Mouse (Mus musculus): Measurements from ENCODE around the gene Plcl1. TPM values are rescaled to one million over a fixed set of nuclear protein-coding genes. Genes with fewer than 3 reads are reported as not detected.

Plcl1 gene
- polyA plus RNA-seq, 1 experiment from 2014 or later, result 0.25 TPM

DNA sequence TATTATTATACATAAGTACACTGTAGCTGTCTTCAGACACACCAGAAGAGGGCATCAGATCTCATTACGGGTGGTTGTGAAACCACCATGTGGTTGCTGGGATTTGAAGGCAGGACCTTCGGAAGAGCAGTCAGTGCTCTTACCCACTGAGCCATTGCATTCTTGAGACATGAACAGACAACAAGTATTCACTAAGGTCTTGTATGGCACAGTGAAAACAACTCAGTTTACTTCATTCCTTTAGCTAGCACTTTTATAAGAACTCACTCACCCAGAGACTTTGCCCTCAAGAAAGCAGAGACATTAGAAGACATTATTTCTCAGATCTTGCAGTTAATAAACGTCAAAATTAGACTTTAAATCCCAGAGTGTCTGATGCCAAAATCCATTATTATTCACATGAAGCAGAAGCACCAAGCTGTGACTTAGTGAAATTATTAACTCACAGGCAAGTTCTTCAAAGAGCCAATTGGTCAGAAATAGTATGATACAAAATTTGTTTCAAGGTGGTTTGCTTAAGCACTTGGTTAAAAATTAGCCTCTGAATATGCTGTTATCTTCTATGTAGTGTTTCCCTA is 293.8 kb downstream of the Plcl1 start:
- no peak overlapping the region for H3K27ac ChIP-seq
- H3K4me2 ChIP-seq, result no peak overlapping the region
- no peak for ATAC-seq
- 49% methylated on average over 3 of the region's 3 CpGs for WGBS (ENCODE audit: insufficient replicate concordance)
- H3K4me3 ChIP-seq, result no peak overlapping the region
- H3K27me3 ChIP-seq (replicated peaks), result no peaks in the 10 kb centered on the region
- H3K36me3 ChIP-seq, result no peaks in the 10 kb centered on the region
- no peaks in the 10 kb centered on the region for H3K4me1 ChIP-seq
- no peaks in the 10 kb centered on the region for H3K9me3 ChIP-seq (replicated peaks)
- H3K9ac ChIP-seq, result no peak overlapping the region

DNA sequence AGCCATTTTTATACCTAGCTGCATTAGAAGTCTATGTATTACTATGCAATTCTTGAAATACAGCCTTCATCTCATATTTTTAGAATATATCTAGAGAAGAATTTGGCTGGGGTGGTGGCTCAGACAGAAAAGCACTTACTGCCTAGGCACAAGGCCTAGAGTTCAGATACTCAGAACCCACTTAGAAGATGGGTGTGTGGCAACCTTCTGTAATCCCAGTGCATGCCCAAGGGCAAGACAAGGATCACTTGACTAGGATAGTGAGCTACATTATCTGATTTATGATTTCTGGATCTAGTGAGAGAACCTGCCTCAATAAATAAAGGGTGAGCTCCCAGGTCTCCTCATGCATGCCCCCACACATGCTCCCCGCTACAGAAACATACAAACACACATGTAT is 294.3 kb downstream of the Plcl1 start:
- no peaks in the 10 kb centered on the region for H3K4me1 ChIP-seq
- 87% methylated on average over 1 of the region's 1 CpGs for WGBS (ENCODE audit: insufficient replicate concordance)
- H3K9me3 ChIP-seq (replicated peaks), result no peaks in the 10 kb centered on the region
- no peak overlapping the region for H3K4me3 ChIP-seq
- no peaks in the 10 kb centered on the region for H3K36me3 ChIP-seq
- no peaks in the 10 kb centered on the region for H3K27me3 ChIP-seq (replicated peaks)
- ATAC-seq, result no peak
- H3K27ac ChIP-seq, result no peak overlapping the region
- H3K9ac ChIP-seq, result no peak overlapping the region
- H3K4me2 ChIP-seq, result no peak overlapping the region

DNA sequence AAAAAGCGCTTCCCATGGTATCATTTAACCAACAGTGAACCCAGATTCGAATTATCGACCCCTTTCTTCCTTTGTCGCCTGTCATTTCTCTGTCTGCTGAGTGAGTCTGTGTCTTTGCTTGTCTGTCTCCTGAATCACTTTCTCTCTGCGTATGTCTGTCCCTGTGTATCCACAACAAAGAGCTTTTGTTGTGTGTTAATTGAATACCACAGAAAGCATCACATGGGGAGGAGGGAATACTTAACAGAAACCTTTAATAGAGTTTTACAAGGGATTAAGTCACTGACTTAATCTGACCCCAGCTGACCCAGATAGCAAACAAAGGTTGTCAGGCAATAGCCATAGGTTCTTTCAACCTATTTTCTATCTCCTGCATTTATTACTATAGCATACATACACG is 295.0 kb downstream of the Plcl1 start:
- H3K4me1 ChIP-seq, result no peaks in the 10 kb centered on the region
- H3K9me3 ChIP-seq (replicated peaks), result no peaks in the 10 kb centered on the region
- H3K36me3 ChIP-seq, result no peaks in the 10 kb centered on the region
- H3K4me3 ChIP-seq, result no peak overlapping the region
- no peak overlapping the region for H3K27ac ChIP-seq
- no peak overlapping the region for H3K4me2 ChIP-seq
- H3K9ac ChIP-seq, result no peak overlapping the region
- ATAC-seq, result no peak
- H3K27me3 ChIP-seq (replicated peaks), result no peaks in the 10 kb centered on the region
- 59% methylated on average over 6 of the region's 6 CpGs for WGBS (ENCODE audit: insufficient replicate concordance)

DNA sequence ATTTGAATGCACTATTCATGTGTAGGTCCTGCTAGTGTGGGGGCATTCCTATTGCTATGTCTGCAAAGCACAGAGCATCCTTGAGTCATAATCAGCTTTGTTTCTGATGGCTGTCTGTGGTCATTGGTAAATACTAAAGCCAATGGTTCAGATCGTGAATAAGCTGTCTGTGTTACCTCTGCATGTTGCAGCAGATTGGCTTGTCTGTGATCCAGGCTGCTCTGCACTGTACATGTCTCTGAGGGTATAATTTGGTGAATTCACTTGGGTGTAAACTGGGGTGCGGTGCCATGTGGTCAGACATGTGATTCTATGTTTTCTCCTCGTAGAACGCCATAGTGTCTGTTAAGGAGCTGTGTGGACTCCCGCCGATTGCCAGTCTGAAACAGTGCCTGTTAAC is 295.9 kb downstream of the Plcl1 start:
- WGBS (ENCODE audit: insufficient replicate concordance), result 79% methylated on average over 6 of the region's 6 CpGs
- H3K36me3 ChIP-seq, result no peaks in the 10 kb centered on the region
- no peaks in the 10 kb centered on the region for H3K27me3 ChIP-seq (replicated peaks)
- no peak overlapping the region for H3K4me2 ChIP-seq
- no peak overlapping the region for H3K4me3 ChIP-seq
- no peak overlapping the region for H3K27ac ChIP-seq
- ATAC-seq, result no peak
- H3K9me3 ChIP-seq (replicated peaks), result no peaks in the 10 kb centered on the region
- no peak overlapping the region for H3K9ac ChIP-seq
- H3K4me1 ChIP-seq, result no peaks in the 10 kb centered on the region

DNA sequence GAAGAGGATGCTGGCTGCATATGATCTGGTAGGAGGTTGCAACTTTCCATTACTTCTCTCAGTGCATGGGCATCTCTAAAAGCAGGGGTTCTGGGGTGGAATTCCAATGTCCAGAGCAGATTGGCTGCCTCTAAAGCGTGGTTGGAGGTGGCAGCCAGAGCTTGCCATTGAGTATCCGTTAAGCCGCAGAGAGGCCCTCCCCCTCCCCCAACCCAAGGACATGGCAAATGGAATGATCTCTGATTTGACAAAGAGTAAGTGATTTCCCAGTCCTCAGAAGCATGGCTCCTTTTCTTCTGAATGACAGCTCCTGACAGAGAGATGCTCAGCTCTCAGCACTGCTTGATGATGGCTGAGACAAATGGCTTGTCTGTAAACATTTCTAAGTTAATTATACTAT is 296.4 kb downstream of the Plcl1 start:
- 48% methylated on average over 3 of the region's 3 CpGs for WGBS (ENCODE audit: insufficient replicate concordance)

DNA sequence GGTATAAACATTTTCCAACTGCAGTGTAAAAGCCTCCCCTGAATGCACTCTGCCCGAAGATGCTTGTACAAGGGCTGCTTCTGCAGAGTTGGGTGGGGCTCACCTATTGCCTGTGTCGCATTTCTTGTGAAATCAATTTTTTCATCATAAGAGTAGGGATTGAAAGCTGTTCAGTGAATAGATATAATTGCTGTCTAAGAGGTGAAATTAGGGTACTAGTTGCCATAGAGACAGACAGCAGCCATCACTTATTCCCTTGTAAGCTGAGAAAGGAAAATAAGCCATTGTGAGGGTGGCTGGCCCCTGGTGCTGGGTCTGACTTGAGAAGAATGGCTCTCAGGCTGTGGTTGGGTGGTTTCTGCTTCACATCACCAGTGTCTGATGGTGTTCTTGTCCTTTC is 299.0 kb downstream of the Plcl1 start:
- H3K4me3 ChIP-seq, result no peak overlapping the region
- H3K4me1 ChIP-seq, result no peaks in the 10 kb centered on the region
- H3K4me2 ChIP-seq, result no peak overlapping the region
- H3K36me3 ChIP-seq, result no peaks in the 10 kb centered on the region
- no peak for ATAC-seq
- no peak overlapping the region for H3K9ac ChIP-seq
- H3K27me3 ChIP-seq (replicated peaks), result no peaks in the 10 kb centered on the region
- H3K9me3 ChIP-seq (replicated peaks), result no peaks in the 10 kb centered on the region
- 58% methylated on average over 2 of the region's 2 CpGs for WGBS (ENCODE audit: insufficient replicate concordance)
- H3K27ac ChIP-seq, result no peak overlapping the region

More for the DNA sequence above, 296.4 kb downstream of the Plcl1 start:
- H3K9ac ChIP-seq, result no peak overlapping the region
- H3K36me3 ChIP-seq, result no peaks in the 10 kb centered on the region
- no peak overlapping the region for H3K4me3 ChIP-seq
- H3K27ac ChIP-seq, result no peak overlapping the region
- H3K27me3 ChIP-seq (replicated peaks), result no peaks in the 10 kb centered on the region
- H3K4me2 ChIP-seq, result no peak overlapping the region
- no peak for ATAC-seq
- no peaks in the 10 kb centered on the region for H3K4me1 ChIP-seq
- no peaks in the 10 kb centered on the region for H3K9me3 ChIP-seq (replicated peaks)

DNA sequence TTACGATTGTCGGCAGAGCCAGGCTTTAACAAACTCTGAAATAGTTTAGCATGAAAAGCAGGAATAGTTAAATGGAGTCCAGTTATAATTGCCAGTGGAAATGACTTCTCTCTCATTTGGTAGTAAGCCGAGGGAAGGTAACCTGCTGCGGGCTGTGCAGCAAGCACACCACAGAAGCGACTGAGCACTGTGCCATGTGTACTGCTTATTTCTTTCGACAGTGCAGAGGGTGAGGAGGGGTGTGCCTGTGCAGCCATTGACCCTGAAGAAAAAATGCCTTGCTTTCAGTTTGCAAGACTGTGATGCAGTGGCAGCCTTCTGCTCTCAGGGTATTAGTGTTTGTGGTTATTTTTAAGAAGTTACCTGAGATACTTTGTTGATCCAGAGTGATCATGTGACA is 299.5 kb downstream of the Plcl1 start:
- WGBS (ENCODE audit: insufficient replicate concordance), result 73% methylated on average over 6 of the region's 6 CpGs
- H3K4me3 ChIP-seq, result no peak overlapping the region
- no peak overlapping the region for H3K9ac ChIP-seq
- no peak overlapping the region for H3K4me2 ChIP-seq
- no peaks in the 10 kb centered on the region for H3K9me3 ChIP-seq (replicated peaks)
- no peak for ATAC-seq
- no peaks in the 10 kb centered on the region for H3K36me3 ChIP-seq
- no peaks in the 10 kb centered on the region for H3K4me1 ChIP-seq
- no peak overlapping the region for H3K27ac ChIP-seq
- no peaks in the 10 kb centered on the region for H3K27me3 ChIP-seq (replicated peaks)

DNA sequence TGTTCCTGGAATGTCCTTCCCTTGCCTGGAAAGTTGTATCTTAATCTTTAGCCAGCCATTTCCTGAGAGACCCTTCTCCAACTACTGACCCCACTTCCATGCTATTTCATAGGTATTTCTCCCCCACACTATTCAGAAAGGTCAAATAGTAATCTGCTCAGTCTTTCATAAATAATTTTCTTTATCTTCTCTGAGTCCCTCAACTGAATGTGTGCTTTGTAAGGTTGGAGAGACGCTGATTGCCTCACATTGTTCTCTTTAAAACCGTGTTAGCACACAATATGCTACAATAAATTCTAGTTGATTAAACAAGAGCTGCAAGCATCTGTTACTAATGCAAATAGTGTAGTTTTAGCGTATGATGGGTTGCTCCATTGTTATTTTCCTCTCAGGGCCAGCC is 300.0 kb downstream of the Plcl1 start:
- no peaks in the 10 kb centered on the region for H3K36me3 ChIP-seq
- no peaks in the 10 kb centered on the region for H3K9me3 ChIP-seq (replicated peaks)
- no peak overlapping the region for H3K9ac ChIP-seq
- 67% methylated on average over 3 of the region's 3 CpGs for WGBS (ENCODE audit: insufficient replicate concordance)
- no peak overlapping the region for H3K4me2 ChIP-seq
- no peak overlapping the region for H3K27ac ChIP-seq
- no peaks in the 10 kb centered on the region for H3K27me3 ChIP-seq (replicated peaks)
- ATAC-seq, result no peak
- no peak overlapping the region for H3K4me3 ChIP-seq
- H3K4me1 ChIP-seq, result no peaks in the 10 kb centered on the region

DNA sequence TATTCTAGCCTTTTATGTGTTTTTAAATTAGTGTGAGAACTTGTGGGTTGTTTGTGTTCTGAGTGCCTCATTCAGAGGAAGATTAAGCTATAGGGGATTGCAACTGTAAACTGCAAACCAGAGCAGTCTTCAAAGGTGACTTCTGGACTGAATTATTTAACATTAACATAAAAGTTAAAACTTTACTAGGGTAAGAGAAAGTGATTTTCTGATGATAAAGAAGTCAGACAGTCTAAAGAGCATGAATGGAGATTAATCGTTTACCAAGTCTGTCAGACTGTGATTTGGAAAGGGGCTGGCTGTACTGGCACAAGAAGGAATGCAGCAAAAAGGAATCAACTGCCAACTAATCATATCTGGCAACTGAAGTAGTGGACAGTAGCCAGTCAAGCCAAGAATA is 301.2 kb downstream of the Plcl1 start:
- Histone ChIP-seq H3K4me1 (no peaks in the 10 kb centered on the region), H3K9me3 (replicated peaks) (no peaks in the 10 kb centered on the region), H3K27me3 (replicated peaks) (no peaks in the 10 kb centered on the region), H3K36me3 (no peaks in the 10 kb centered on the region), H3K4me2 (no peak overlapping the region), H3K27ac (no peak overlapping the region), H3K4me3 (no peak overlapping the region), H3K9ac (no peak overlapping the region)
- 60% methylated on average over 1 of the region's 1 CpGs for WGBS (ENCODE audit: insufficient replicate concordance)
- ATAC-seq, result no peak

DNA sequence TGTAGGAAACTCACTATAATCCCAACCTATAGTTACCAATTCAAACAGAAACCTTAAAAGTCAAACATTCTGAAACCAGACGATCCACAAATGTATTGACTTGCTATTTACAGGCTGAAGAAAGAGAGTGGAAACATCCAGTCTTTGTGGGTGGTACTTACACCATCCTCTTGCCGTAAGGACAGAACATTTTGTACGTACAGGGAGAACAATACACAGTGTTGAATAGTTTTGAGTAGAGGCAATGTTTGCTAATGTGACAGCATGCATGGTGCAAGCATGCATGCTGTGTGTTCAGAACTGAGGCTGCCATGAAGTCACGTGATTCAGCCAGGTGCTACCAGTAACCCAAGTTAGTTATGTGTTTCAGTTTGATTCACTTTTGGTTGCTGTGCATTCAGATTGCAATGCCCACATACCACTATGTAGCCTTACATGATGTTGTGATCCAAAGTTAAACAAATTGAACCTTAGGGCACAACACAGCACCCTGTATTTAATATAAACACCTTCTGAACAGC is 311.6 kb downstream of the Plcl1 start:
- H3K4me2 ChIP-seq, result no peak overlapping the region
- H3K9ac ChIP-seq, result no peak overlapping the region
- 64% methylated on average over 4 of the region's 4 CpGs for WGBS (ENCODE audit: insufficient replicate concordance)
- no peaks in the 10 kb centered on the region for H3K9me3 ChIP-seq (replicated peaks)
- no peaks in the 10 kb centered on the region for H3K4me1 ChIP-seq
- no peak for ATAC-seq
- no peak overlapping the region for H3K27ac ChIP-seq
- H3K36me3 ChIP-seq, result no peaks in the 10 kb centered on the region
- H3K27me3 ChIP-seq (replicated peaks), result no peaks in the 10 kb centered on the region
- no peak overlapping the region for H3K4me3 ChIP-seq

DNA sequence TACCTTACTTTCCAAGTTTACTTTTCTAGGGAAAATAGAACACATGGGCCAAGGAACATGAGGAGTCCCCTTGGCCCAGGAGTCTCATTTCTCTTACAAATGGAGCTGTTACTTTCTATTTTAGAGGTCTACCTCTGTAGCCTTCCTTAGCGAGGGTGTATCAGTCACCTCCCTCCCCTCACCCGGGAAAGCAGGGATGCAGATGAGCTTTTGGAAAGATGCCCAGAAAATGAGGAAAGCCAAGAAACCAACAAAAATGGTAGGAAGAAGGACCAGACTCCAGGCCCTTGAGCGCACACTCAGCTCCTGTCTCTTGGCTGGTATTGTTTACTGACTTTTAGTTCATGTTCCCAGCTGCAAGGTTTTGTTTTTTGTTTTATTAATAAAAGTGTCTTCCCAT is 319.7 kb downstream of the Plcl1 start:
- Histone ChIP-seq H3K27me3 (replicated peaks) (no peaks in the 10 kb centered on the region), H3K4me2 (no peak overlapping the region), H3K4me3 (no peak overlapping the region), H3K27ac (no peak overlapping the region), H3K4me1 (no peaks in the 10 kb centered on the region), H3K36me3 (no peaks in the 10 kb centered on the region), H3K9me3 (replicated peaks) (no peaks in the 10 kb centered on the region), H3K9ac (no peak overlapping the region)
- ATAC-seq, result no peak
- WGBS (ENCODE audit: insufficient replicate concordance), result 60% methylated on average over 3 of the region's 3 CpGs

DNA sequence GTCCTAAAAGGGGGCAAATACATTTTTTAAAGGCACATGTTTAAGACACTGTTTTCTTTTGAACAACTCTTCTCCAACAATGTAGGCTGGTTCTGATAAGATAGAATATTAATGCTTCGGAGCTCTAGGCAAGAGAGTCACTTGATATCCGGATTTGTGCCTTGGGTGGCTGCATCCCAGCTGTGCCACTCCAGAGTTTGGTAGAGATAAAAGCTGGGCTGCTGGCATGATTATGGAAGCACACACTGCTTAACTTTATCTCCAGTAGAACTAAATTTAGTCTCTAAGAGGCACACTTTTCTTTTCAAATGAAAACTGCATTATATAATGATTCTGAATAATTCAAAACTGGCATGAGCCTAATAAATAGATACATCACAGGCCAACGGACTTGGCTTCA is 323.6 kb downstream of the Plcl1 start:
- Histone ChIP-seq H3K27ac (no peak overlapping the region), H3K36me3 (no peaks in the 10 kb centered on the region)

DNA sequence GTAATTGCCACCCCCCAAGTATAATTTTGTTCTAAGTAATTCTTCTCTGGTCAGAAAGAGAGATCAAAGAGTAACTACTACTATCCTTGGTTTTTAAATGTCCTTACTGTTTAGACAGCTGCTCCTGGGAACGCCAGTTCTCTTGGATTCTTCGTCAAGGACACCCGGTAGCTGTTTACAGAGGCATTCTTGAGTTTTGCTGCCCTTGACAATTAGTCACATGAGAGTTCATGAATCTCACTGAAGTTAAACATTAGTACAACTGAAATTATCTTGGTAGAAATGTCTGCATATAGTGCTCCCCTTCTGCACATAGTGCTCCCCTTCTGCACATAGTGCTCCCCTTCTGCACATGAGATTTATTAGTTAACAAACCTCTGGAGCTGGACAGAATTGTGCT is 327.2 kb downstream of the Plcl1 start:
- Histone ChIP-seq H3K36me3 (no peaks in the 10 kb centered on the region), H3K4me1 (no peaks in the 10 kb centered on the region), H3K9me3 (replicated peaks) (no peaks in the 10 kb centered on the region), H3K9ac (no peak overlapping the region), H3K4me3 (no peak overlapping the region), H3K27me3 (replicated peaks) (no peaks in the 10 kb centered on the region), H3K4me2 (no peak overlapping the region), H3K27ac (no peak overlapping the region)
- 62% methylated on average over 3 of the region's 3 CpGs for WGBS (ENCODE audit: insufficient replicate concordance)
- no peak for ATAC-seq

More for the DNA sequence above, 323.6 kb downstream of the Plcl1 start:
- Histone ChIP-seq H3K9me3 (replicated peaks) (no peaks in the 10 kb centered on the region), H3K4me2 (no peak overlapping the region), H3K4me3 (no peak overlapping the region), H3K27me3 (replicated peaks) (no peaks in the 10 kb centered on the region), H3K9ac (no peak overlapping the region), H3K4me1 (no peaks in the 10 kb centered on the region)
- WGBS (ENCODE audit: insufficient replicate concordance), result 73% methylated on average over 3 of the region's 3 CpGs
- no peak for ATAC-seq

All from liver, embryonic 12.5 days (tissue).